8 mouse cellular contexts compared by ENCODE assay signal in genomic region chr2:105903896-105904756, GRCm38 (mm10). TPM values are rescaled to one million over a fixed set of nuclear protein-coding genes. Genes with fewer than 3 reads are reported as not detected.
DNase-seq lines count a peak whose midpoint lies in the region; ATAC-seq lines count a peak whose summit lies in the region.

Gene Elp4 (minus strand): TSS chr2:105904564.
Gene Immp1l (plus strand): TSS chr2:105904638.

- peak within 1 kb of the TSS; percentile 87 for H3K4me2 ChIP-seq in heart, embryonic 14.5 days (ENCODE audit: low read length)
- H3K4me2 ChIP-seq in liver, embryonic 13.5 days = peak within 1 kb of the TSS; percentile 78
- H3K4me2 ChIP-seq in stomach, embryonic 16.5 days (ENCODE audit: low read depth, low read length) = peak within 1 kb of the TSS; percentile 88

- peak within 1 kb of the TSS; percentile 67 to 71; a peak in 3 of 4 replicates for H3K27ac ChIP-seq in heart, embryonic 14.5 days (replicated peaks in 1 of 2; ENCODE audit: control insufficient read depth in 1 of 2, insufficient read depth in 1 of 2, low read depth in 2 of 2, low read length in 2 of 2)
- peak within 1 kb of the TSS; percentile 77 for H3K27ac ChIP-seq in liver, embryonic 13.5 days
- H3K27ac ChIP-seq in stomach, embryonic 16.5 days (ENCODE audit: low read length) = peak within 1 kb of the TSS; percentile 66

- peaks cover 13% of the 10 kb centered on the region for H3K36me3 ChIP-seq in heart, embryonic 14.5 days (ENCODE audit: control insufficient read depth, insufficient read depth, low read length)
- H3K36me3 ChIP-seq in liver, embryonic 13.5 days = no peaks in the 10 kb centered on the region
- H3K36me3 ChIP-seq in stomach, embryonic 16.5 days (ENCODE audit: control insufficient read depth, insufficient read depth, low read length) = no peaks in the 10 kb centered on the region

- H3K9me3 ChIP-seq in heart, embryonic 14.5 days (ENCODE audit: control insufficient read depth, low read length) = no peaks in the 10 kb centered on the region
- no peaks in the 10 kb centered on the region for H3K9me3 ChIP-seq in liver, embryonic 13.5 days (replicated peaks)
- H3K9me3 ChIP-seq in stomach, embryonic 16.5 days (replicated peaks; ENCODE audit: control insufficient read depth, low read length) = no peaks in the 10 kb centered on the region

- H3K4me1 ChIP-seq in heart, embryonic 14.5 days (ENCODE audit: control insufficient read depth in 2 of 2, insufficient read depth in 2 of 2, low read length in 2 of 2) = peaks cover 0 to 5% of the 10 kb centered on the region in 2 experiments; a peak in 1 of 4 replicates
- H3K4me1 ChIP-seq in liver, embryonic 13.5 days (replicated peaks) = peaks cover 15% of the 10 kb centered on the region
- no peaks in the 10 kb centered on the region for H3K4me1 ChIP-seq in stomach, embryonic 16.5 days (ENCODE audit: control insufficient read depth, insufficient read depth, low read length)

- no peaks in the 10 kb centered on the region for H3K27me3 ChIP-seq in heart, embryonic 14.5 days (ENCODE audit: control insufficient read depth, insufficient read depth, low read length)
- no peaks in the 10 kb centered on the region for H3K27me3 ChIP-seq in liver, embryonic 13.5 days
- H3K27me3 ChIP-seq in stomach, embryonic 16.5 days (ENCODE audit: control insufficient read depth, insufficient read depth, low read length) = no peaks in the 10 kb centered on the region

- peak; percentile 98 for ATAC-seq in CD4-positive, CD25-positive, alpha-beta regulatory T cell, adult 4 months
- peak; percentile 100 for ATAC-seq in heart, embryonic 14.5 days (ENCODE audit: insufficient number of reproducible peaks, insufficient read depth, low FRiP score, low read depth)
- ATAC-seq in liver, embryonic 13.5 days (ENCODE audit: low read depth) = peak; percentile 98
- peak; percentile 100 for ATAC-seq in stomach, embryonic 16.5 days (ENCODE audit: insufficient read depth, low FRiP score)

- H3K4me3 ChIP-seq in heart, embryonic 14.5 days (ENCODE audit: control insufficient read depth in 1 of 2, insufficient read depth in 1 of 2, low read depth in 1 of 2, low read length in 2 of 2) = peak within 1 kb of the TSS; percentile 87 to 90
- peak within 1 kb of the TSS; percentile 88 for H3K4me3 ChIP-seq in liver, embryonic 13.5 days (replicated peaks)
- peak within 1 kb of the TSS; percentile 76 for H3K4me3 ChIP-seq in stomach, embryonic 16.5 days (replicated peaks; ENCODE audit: low read length)

- WGBS in heart, embryonic 14.5 days = under 1% methylated on average over 39 of the region's 39 CpGs
- under 1% methylated on average over 39 of the region's 39 CpGs for WGBS in liver, embryonic 13.5 days (ENCODE audit: insufficient replicate concordance)
- WGBS in stomach, embryonic 16.5 days = under 1% methylated on average over 39 of the region's 39 CpGs

- peak; percentile 96 for DNase-seq in c-Kit-negative CD71-positive TER-119-positive erythroid progenitor cells, embryonic 14.5 days (ENCODE audit: low read depth, low spot score)
- peak; percentile 96 for DNase-seq in fibroblast of lung, adult 2 months (ENCODE audit: low read depth)
- DNase-seq in kidney, postnatal 14 days = peak; percentile 97
- DNase-seq in liver, embryonic 13.5 days = peak; percentile 95
- peak; percentile 95 for DNase-seq in neural tube, embryonic 10.5 days (ENCODE audit: extremely low spot score, low spot score)

- H3K9ac ChIP-seq in heart, embryonic 14.5 days (ENCODE audit: low read length) = peak within 1 kb of the TSS; percentile 89
- H3K9ac ChIP-seq in liver, embryonic 13.5 days = peak within 1 kb of the TSS; percentile 88
- peak within 1 kb of the TSS; percentile 79 for H3K9ac ChIP-seq in stomach, embryonic 16.5 days (ENCODE audit: low read length)

RNA-seq across cellular contexts. Expression of gene Elp4, which starts in this region (rescaled TPM):
- 10 to 100 TPM; 10.6 to 11.1 TPM for polyA plus RNA-seq in CD4-positive, CD25-positive, alpha-beta regulatory T cell, adult 4 months (2017; shearing (Covaris generic))
- polyA plus RNA-seq in heart, embryonic 14.5 days (2014; fragmentation: Nextera tagmentation; extraction: Ambion mirVana) = 18.7 and 19.6 TPM in 2 replicates
- polyA plus RNA-seq in liver, embryonic 13.5 days (2015; fragmentation: Nextera tagmentation; extraction: Ambion mirVana) = 19.7 and 23.3 TPM in 2 replicates
- polyA plus RNA-seq in stomach, embryonic 16.5 days (2015; fragmentation: Nextera tagmentation; extraction: Ambion mirVana) = 31.1 and 32.2 TPM in 2 replicates

RNA-seq across cellular contexts. Expression of gene Immp1l, which starts in this region (rescaled TPM):
- polyA plus RNA-seq in CD4-positive, CD25-positive, alpha-beta regulatory T cell, adult 4 months (2017; shearing (Covaris generic)) = 10 to 100 TPM; 45.6 to 64.7 TPM
- polyA plus RNA-seq in heart, embryonic 14.5 days (2014; fragmentation: Nextera tagmentation; extraction: Ambion mirVana) = 130 and 141 TPM in 2 replicates
- polyA plus RNA-seq in liver, embryonic 13.5 days (2015; fragmentation: Nextera tagmentation; extraction: Ambion mirVana) = 80.5 and 84.1 TPM in 2 replicates
- polyA plus RNA-seq in stomach, embryonic 16.5 days (2015; fragmentation: Nextera tagmentation; extraction: Ambion mirVana) = 104 and 112 TPM in 2 replicates

Comparison
In these comparisons a context has a peak if more than half of its experiments do, and no peak if none do; other contexts are left out.
1. Peak in every context shown above with its lines: DNase-seq, ATAC-seq, H3K4me3 ChIP-seq and H3K27ac ChIP-seq.